Mouse (Mus musculus) liver, postnatal 0 days (tissue): ENCODE measurements around the gene Pde5a.

Source experiments
- CTCF ChIP-seq: sonication (generic); IDR thresholded peaks from 2 replicates; pipeline ENCODE4 v1.5.1; 2016; ENCODE audit warnings: antibody characterized with exemption, low read depth
- EP300 ChIP-seq: IDR thresholded peaks from 2 replicates; pipeline ENCODE4 v1.6.1; 2016; ENCODE audit warnings: antibody characterized with exemption, low read depth, mild to moderate bottlenecking

DNA sequence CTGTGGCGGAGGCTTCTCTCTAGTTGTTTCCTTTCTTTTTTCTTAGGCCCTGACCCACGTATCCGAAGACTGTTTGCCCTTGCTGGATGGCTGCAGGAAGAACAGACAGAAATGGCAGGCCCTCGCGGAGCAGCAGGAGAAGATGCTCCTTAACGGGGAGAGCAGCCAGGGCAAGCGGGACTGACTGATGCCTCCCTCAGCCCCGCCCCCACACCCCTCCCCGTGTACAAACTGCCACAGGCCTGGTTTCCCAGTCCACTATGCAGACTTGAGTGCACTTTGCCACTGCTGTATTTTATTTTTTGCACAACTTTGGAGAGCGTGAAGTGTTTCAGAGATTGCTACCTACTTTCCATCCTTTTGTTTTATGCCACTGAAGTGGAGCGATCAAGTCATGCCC is 126.4 kb downstream of the Pde5a start:
- no peak for TF ChIP-seq CTCF
- no peak for TF ChIP-seq EP300
